Mouse (Mus musculus): ENCODE measurements around the gene Arhgef17. TPM values are rescaled to one million over a fixed set of nuclear protein-coding genes. Genes with fewer than 3 reads are reported as not detected.
A peak's percentile ranks its signal among the peaks of the same experiment; 100 is the strongest.
"Not testable (repeated sequence)": the region's sequence is repeated elsewhere in the genome, so short reads cannot be mapped to it uniquely, and the experiment has no call there.

The Arhgef17 gene
- polyA plus RNA-seq, 1 experiment: 71.4 TPM

DNA sequence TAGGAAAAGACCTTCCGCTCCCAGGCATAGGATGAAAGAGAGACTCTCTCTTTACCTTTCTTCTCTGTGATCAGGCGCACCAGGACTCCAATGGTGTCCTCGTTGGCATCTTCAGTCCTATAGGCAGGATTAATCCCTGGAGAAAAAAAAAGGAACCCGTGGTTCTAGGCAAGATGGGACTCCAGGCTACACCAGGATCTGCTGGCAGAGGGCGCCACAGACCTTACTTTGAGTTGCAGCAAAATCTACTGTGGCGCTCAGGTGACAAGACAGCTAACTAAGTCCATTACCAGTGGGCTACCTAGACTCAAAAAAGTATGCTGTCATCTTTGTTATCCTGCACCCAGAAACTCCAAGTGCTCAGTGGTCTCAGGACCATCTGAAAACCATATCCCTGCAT, 83.2 kb downstream of the Arhgef17 start:
- H3K4me3 ChIP-seq (replicated peaks; ENCODE audit: insufficient read depth, low read depth, low read length): no peak overlapping the region
- H3K27me3 ChIP-seq (ENCODE audit: control insufficient read depth, insufficient read depth, low read length): no peaks in the 10 kb centered on the region
- DNase-seq: peak; percentile 60 to 71
- H3K27ac ChIP-seq (ENCODE audit: insufficient read depth, low read length): no peak overlapping the region
- 36% methylated on average over 6 of the region's 6 CpGs for WGBS
- TF ChIP-seq CTCF (IDR thresholded peaks at IDR 0.05; ENCODE audit: borderline replicate concordance, insufficient read depth, low read depth, low read length) (peak; percentile 77), POLR2A (IDR thresholded peaks at IDR 0.05; ENCODE audit: borderline replicate concordance, insufficient read depth, low read length) (no peak)
- peaks cover 11% of the 10 kb centered on the region for H3K4me1 ChIP-seq (ENCODE audit: control insufficient read depth, insufficient read depth, low read length)

DNA sequence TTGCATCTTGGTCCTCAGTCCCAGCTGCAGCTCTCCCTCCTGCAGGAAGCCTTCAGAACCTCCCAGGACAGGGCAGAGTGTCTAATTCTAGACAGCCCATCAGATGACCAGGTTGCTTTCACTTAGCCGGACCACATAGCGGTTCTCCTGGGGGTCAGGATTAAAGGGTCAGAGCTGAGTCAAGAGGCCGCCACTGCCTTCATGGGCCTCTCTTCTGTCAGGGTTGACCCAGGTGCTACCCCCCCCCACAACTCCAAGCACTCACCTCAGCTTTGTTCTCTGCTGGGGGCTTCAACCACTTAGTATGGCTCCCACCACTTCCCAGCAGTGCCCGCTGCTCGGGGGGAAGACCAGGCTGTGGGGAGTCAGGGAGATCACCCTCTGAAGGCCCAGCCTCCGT, 84.8 kb downstream of the Arhgef17 start:
- Histone ChIP-seq H3K27ac (ENCODE audit: insufficient read depth, low read length) (no peak overlapping the region), H3K4me1 (ENCODE audit: control insufficient read depth, insufficient read depth, low read length) (peaks cover 5% of the 10 kb centered on the region; the same call in 1 of the 2 replicates)

DNA sequence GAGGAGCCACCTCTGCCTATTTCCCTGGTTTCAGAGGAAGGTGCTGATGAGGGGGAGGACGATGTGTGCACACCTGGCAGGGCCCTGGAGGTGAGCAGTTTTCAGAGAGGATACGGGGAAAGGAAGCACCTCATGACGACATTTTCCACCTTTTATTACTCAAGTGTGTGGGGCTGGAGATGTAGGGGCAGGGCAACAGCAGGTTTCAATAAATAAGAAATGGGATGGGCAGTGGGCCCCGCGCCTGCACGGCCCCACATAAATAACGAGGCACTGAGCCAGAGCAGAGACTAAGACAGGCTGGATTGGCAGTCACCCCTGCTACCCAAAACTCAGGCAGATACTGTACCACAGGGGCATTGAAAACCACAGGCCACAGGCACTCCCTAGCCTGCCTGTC, 85.9 kb downstream of the Arhgef17 start:
- not testable (repeated sequence) for H3K4me1 ChIP-seq (ENCODE audit: control insufficient read depth, insufficient read depth, low read length); H3K27me3 ChIP-seq (ENCODE audit: control insufficient read depth, insufficient read depth, low read length); DNase-seq; H3K27ac ChIP-seq (ENCODE audit: insufficient read depth, low read length); H3K4me3 ChIP-seq (replicated peaks; ENCODE audit: insufficient read depth, low read depth, low read length)
- WGBS: 54% methylated on average over 7 of the region's 7 CpGs

More for the DNA sequence above, 84.8 kb downstream of the Arhgef17 start:
- DNase-seq: no peak
- no peaks in the 10 kb centered on the region for H3K27me3 ChIP-seq (ENCODE audit: control insufficient read depth, insufficient read depth, low read length)
- no peak overlapping the region for H3K4me3 ChIP-seq (replicated peaks; ENCODE audit: insufficient read depth, low read depth, low read length)
- WGBS: 95% methylated on average over 6 of the region's 6 CpGs
- TF ChIP-seq CTCF (IDR thresholded peaks at IDR 0.05; ENCODE audit: borderline replicate concordance, insufficient read depth, low read depth, low read length): no peak
- no peak for TF ChIP-seq POLR2A (IDR thresholded peaks at IDR 0.05; ENCODE audit: borderline replicate concordance, insufficient read depth, low read length)

DNA sequence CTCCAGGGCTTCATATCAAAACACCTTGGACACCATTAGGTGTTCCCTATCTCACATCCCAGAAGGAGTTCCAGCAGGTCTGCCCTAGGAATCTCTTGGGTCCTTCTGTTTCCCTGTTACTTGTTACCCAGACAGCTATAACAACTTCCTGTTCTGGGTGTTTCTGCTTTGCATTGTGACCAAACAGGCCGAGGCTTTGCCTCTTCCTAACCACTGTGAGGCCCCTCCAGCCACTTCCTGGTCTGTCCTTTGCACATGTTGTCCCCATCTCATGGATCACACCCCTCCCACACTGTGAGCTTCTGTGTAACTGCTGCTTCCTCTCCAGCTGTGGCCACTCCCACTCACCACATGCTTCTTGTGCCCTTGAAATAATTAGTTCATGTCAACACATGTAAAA, 86.5 kb downstream of the Arhgef17 start:
- H3K27ac ChIP-seq (ENCODE audit: insufficient read depth, low read length): no peak overlapping the region
- H3K4me1 ChIP-seq (ENCODE audit: control insufficient read depth, insufficient read depth, low read length): 0 out of 2 replicates have a peak, but pooled peaks cover 3% of the 10 kb centered on the region
- H3K4me3 ChIP-seq (replicated peaks; ENCODE audit: insufficient read depth, low read depth, low read length): no peak overlapping the region
- 42% methylated on average over 1 of the region's 1 CpGs for WGBS
- TF ChIP-seq CTCF (IDR thresholded peaks at IDR 0.05; ENCODE audit: borderline replicate concordance, insufficient read depth, low read depth, low read length) (no peak), POLR2A (IDR thresholded peaks at IDR 0.05; ENCODE audit: borderline replicate concordance, insufficient read depth, low read length) (no peak)
- DNase-seq: no peak
- no peaks in the 10 kb centered on the region for H3K27me3 ChIP-seq (ENCODE audit: control insufficient read depth, insufficient read depth, low read length)

DNA sequence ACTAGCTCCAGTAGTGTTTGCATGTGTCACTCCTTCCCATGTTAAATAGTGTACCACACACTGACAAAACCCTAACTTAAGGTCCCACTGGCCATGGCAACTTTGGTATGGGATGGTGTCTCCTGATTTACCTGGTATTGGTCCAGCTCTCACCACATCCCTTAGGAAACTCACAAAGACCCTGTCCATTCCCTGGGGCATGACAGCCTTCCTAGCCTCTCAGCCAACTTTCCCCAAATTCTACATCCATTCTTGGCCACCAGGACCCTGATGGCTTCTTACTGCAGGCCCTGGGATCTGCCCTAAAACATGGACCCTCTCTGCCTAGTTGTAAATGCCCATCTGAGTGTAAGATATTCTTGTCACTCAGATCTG, 86.9 kb downstream of the Arhgef17 start:
- H3K4me3 ChIP-seq (replicated peaks; ENCODE audit: insufficient read depth, low read depth, low read length): no peak overlapping the region
- peaks cover 5% of the 10 kb centered on the region; the same call in 1 of the 2 replicates for H3K4me1 ChIP-seq (ENCODE audit: control insufficient read depth, insufficient read depth, low read length)
- DNase-seq: no peak
- no peak for TF ChIP-seq CTCF (IDR thresholded peaks at IDR 0.05; ENCODE audit: borderline replicate concordance, insufficient read depth, low read depth, low read length)
- no peak for TF ChIP-seq POLR2A (IDR thresholded peaks at IDR 0.05; ENCODE audit: borderline replicate concordance, insufficient read depth, low read length)
- H3K27ac ChIP-seq (ENCODE audit: insufficient read depth, low read length): no peak overlapping the region
- H3K27me3 ChIP-seq (ENCODE audit: control insufficient read depth, insufficient read depth, low read length): no peaks in the 10 kb centered on the region

DNA sequence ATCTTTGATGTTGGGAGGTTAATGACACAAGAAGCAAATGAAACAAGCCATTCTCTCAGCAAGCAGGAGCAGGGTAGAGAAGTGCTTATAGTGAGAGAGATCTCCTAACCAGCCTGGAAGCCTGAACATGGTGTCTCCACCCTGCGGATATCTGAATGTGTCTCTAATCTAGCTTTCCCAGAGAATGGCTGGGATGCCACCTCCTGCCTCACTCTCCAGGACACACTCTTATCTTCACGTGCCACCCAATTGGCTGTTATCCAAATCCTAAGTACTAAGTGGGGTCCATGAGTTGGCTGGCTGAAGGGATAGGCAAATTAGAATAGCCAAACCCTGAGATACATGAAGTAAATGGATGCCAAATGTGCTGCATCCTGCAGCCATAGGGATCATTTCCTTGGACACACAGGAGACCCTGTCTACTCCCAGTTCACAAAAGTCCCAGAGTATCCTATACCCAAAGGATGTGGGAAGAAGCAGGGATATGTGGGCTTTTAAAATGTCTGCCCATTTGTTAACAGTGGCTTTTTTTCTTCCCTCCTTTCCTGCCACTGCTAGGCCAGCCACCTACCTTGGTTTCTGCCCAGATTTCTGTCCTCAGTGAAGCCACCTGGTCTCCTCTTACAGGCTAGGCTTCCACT, 87.4 kb downstream of the Arhgef17 start:
- Histone ChIP-seq H3K27ac (ENCODE audit: insufficient read depth, low read length) (no peak overlapping the region), H3K27me3 (ENCODE audit: control insufficient read depth, insufficient read depth, low read length) (no peaks in the 10 kb centered on the region), H3K4me1 (ENCODE audit: control insufficient read depth, insufficient read depth, low read length) (peaks cover 8% of the 10 kb centered on the region; the same call in 1 of the 2 replicates), H3K4me3 (replicated peaks; ENCODE audit: insufficient read depth, low read depth, low read length) (no peak overlapping the region)
- TF ChIP-seq CTCF (IDR thresholded peaks at IDR 0.05; ENCODE audit: borderline replicate concordance, insufficient read depth, low read depth, low read length) (no peak), POLR2A (IDR thresholded peaks at IDR 0.05; ENCODE audit: borderline replicate concordance, insufficient read depth, low read length) (no peak)
- DNase-seq: no peak
- WGBS: 45% methylated on average over 2 of the region's 2 CpGs

DNA sequence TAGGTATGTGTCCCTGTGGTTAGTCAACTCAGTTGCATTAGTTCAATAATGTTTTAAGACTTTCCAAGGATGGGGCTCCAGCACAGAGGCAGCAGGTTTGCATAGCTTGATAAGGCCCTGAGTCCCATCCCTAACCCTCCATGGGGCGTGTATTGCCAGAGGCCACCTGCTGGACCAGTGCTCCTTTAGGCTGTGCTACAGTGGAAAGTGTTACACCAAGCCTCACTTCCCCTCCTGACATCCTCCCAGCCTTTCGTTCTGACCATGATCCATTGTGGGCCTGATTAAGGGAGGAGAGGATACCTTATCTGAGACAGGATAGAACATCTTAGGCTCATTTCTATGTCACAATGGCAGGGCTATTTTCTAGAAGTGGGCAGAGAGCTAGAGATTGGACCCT, 88.0 kb downstream of the Arhgef17 start:
- no peak overlapping the region for H3K4me3 ChIP-seq (replicated peaks; ENCODE audit: insufficient read depth, low read depth, low read length)
- peaks cover 9% of the 10 kb centered on the region; the same call in 1 of the 2 replicates for H3K4me1 ChIP-seq (ENCODE audit: control insufficient read depth, insufficient read depth, low read length)
- DNase-seq: no peak
- TF ChIP-seq POLR2A (IDR thresholded peaks at IDR 0.05; ENCODE audit: borderline replicate concordance, insufficient read depth, low read length) (no peak), CTCF (IDR thresholded peaks at IDR 0.05; ENCODE audit: borderline replicate concordance, insufficient read depth, low read depth, low read length) (no peak)
- no peak overlapping the region for H3K27ac ChIP-seq (ENCODE audit: insufficient read depth, low read length)
- WGBS: 92% methylated on average over 2 of the region's 2 CpGs
- no peaks in the 10 kb centered on the region for H3K27me3 ChIP-seq (ENCODE audit: control insufficient read depth, insufficient read depth, low read length)

DNA sequence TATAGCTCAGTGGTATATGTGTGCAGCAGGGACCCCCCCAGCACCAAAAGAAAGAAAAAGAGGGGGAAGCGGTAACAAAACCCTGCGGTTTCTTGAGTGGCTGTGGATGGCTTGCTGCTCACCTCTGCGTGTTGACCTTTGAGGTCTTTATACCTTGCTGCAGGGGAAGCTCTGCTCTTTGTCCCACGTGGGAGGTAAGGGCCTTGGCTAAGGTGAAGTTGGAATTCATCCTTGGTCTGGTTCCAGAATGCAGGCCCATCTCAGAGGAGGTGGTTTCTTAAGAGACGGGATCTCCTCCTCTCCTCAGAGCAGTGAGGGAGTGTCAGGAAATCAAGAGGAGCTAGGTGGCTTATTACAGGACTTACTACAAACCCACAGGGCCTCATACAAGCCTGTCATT, 89.7 kb downstream of the Arhgef17 start:
- Histone ChIP-seq H3K4me3 (replicated peaks; ENCODE audit: insufficient read depth, low read depth, low read length) (no peak overlapping the region), H3K4me1 (ENCODE audit: control insufficient read depth, insufficient read depth, low read length) (peaks cover 17% of the 10 kb centered on the region; the same call in 1 of the 2 replicates), H3K27ac (ENCODE audit: insufficient read depth, low read length) (no peak overlapping the region), H3K27me3 (ENCODE audit: control insufficient read depth, insufficient read depth, low read length) (no peaks in the 10 kb centered on the region)
- TF ChIP-seq POLR2A (IDR thresholded peaks at IDR 0.05; ENCODE audit: borderline replicate concordance, insufficient read depth, low read length) (no peak), CTCF (IDR thresholded peaks at IDR 0.05; ENCODE audit: borderline replicate concordance, insufficient read depth, low read depth, low read length) (no peak)
- 79% methylated on average over 5 of the region's 5 CpGs for WGBS
- no peak for DNase-seq

All from cerebellum, adult 2 months (tissue).